Mouse (Mus musculus) testis, adult 2 months (tissue): Measurements from ENCODE around the gene Tubgcp2.

Experiments
- CTCF ChIP-seq: fragments of 200-500 bp; IDR thresholded peaks from 2 replicates; pipeline ENCODE4 v1.5.1; 2012; ENCODE audit warnings: low read depth, mild to moderate bottlenecking, inconsistent platforms, low read length, moderate library complexity; ENCODE audit not compliant: control insufficient read depth, insufficient read depth, insufficient replicate concordance
- POLR2A ChIP-seq: fragments of 200-500 bp; IDR thresholded peaks from 2 replicates; pipeline ENCODE4 v1.6.1; 2012; ENCODE audit warnings: low read depth, mild to moderate bottlenecking, inconsistent platforms, low read length, moderate library complexity; ENCODE audit not compliant: control insufficient read depth

DNA sequence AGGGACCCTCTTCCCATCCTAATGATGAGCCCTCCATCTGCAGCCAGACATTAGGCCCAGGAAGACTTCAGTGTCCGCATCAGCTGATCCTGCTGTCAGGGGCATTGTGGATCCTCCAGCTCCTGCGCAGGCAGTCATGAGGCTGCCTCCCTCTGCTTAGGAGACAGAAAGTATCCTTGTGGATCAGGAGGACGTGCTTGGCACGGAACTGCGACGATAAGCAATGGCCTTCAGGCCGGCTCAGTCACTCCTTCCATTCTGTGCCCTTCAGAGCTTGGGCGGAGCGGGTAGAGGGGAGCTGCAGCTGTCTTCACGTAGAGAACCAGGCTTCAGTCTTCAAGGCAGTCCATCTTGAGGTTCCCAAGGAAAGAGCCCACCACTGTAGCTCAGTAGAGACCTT lies 75.3 kb downstream of the Tubgcp2 start:
- TF ChIP-seq CTCF (no peak), POLR2A (no peak; the same call in none of the 2 replicates)
